Mouse (Mus musculus): ENCODE data around the gene Stk25. TPM values are rescaled to one million over a fixed set of nuclear protein-coding genes. Genes with fewer than 3 reads are reported as not detected.

Stk25 gene
- polyA plus RNA-seq, 1 experiment from 2014 or later, result 176 TPM

GRCm38 (mm10) chr1:93603921-93604320 is 54.5 kb downstream of the Stk25 start:
- no peaks in the 10 kb centered on the region for H3K9me3 ChIP-seq (ENCODE audit: control insufficient read depth, low read length)
- H3K36me3 ChIP-seq (ENCODE audit: control insufficient read depth, insufficient read depth, low read length), result no peaks in the 10 kb centered on the region
- no peaks in the 10 kb centered on the region for H3K27me3 ChIP-seq (ENCODE audit: control insufficient read depth, insufficient read depth, low read depth, low read length)
- no peak overlapping the region for H3K27ac ChIP-seq (ENCODE audit: low read length)
- no peak overlapping the region for H3K9ac ChIP-seq (ENCODE audit: low read length)
- 92% methylated on average over 12 of the region's 12 CpGs for WGBS
- no peaks in the 10 kb centered on the region for H3K4me1 ChIP-seq (replicated peaks; ENCODE audit: control insufficient read depth, insufficient read depth, low read length)
- no peak overlapping the region for H3K4me3 ChIP-seq (ENCODE audit: low read length)
- H3K4me2 ChIP-seq (ENCODE audit: low read depth, low read length), result no peak overlapping the region
- no peak for ATAC-seq (ENCODE audit: low read depth)

DNA sequence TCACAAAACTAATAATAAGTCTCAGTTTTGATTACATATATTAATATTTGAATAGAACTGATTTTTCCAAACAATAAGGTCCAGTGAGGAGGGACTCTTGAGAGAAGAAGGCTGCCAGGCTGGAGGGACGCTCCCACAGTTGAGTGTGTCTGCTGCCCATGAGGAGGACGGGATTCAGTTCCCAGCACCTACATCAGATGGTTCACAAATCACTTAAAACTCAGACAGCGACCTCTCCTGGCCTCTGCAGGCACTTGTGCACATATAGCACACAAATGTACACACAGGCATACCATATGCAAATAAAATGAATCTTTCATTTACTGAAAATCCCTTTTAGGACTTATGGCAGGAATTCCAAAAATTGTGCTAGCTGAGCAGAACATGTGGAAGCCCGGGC is 55.5 kb downstream of the Stk25 start:
- Histone ChIP-seq H3K27me3 (ENCODE audit: control insufficient read depth, insufficient read depth, low read depth, low read length) (no peaks in the 10 kb centered on the region), H3K4me2 (ENCODE audit: low read depth, low read length) (no peak overlapping the region)
- 69% methylated on average over 4 of the region's 4 CpGs for WGBS

DNA sequence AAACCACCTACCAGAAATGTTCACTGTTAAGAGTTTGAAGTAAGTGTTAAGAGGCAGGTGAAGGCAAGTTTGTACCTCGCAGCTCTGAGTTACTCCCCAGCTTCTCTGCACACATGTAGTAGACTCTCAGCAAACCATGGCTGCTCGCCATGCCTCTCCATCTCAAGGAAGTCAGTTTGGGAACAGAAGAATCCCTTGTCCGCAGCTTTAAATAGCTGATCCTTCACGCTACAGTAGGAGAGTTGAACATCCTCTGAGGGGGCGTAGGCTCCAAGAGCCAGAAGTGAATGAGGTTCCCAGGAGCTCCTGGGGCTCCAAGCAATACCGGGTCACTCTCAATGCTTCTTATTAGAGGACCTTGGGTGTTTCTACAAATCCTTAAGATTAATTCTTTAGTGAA is 62.5 kb downstream of the Stk25 start:
- H3K27ac ChIP-seq (ENCODE audit: low read length), result no peak overlapping the region
- H3K9ac ChIP-seq (ENCODE audit: low read length), result no peak overlapping the region
- H3K27me3 ChIP-seq (ENCODE audit: control insufficient read depth, insufficient read depth, low read depth, low read length), result no peaks in the 10 kb centered on the region
- no peaks in the 10 kb centered on the region for H3K4me1 ChIP-seq (replicated peaks; ENCODE audit: control insufficient read depth, insufficient read depth, low read length)
- H3K4me2 ChIP-seq (ENCODE audit: low read depth, low read length), result no peak overlapping the region
- H3K36me3 ChIP-seq (ENCODE audit: control insufficient read depth, insufficient read depth, low read length), result no peaks in the 10 kb centered on the region
- no peak overlapping the region for H3K4me3 ChIP-seq (ENCODE audit: low read length)
- no peak for ATAC-seq (ENCODE audit: low read depth)
- WGBS, result 71% methylated on average over 6 of the region's 6 CpGs
- H3K9me3 ChIP-seq (ENCODE audit: control insufficient read depth, low read length), result no peaks in the 10 kb centered on the region

More for the DNA sequence above, 55.5 kb downstream of the Stk25 start:
- H3K27ac ChIP-seq (ENCODE audit: low read length), result no peak overlapping the region
- H3K36me3 ChIP-seq (ENCODE audit: control insufficient read depth, insufficient read depth, low read length), result no peaks in the 10 kb centered on the region
- ATAC-seq (ENCODE audit: low read depth), result no peak
- no peak overlapping the region for H3K9ac ChIP-seq (ENCODE audit: low read length)
- H3K9me3 ChIP-seq (ENCODE audit: control insufficient read depth, low read length), result no peaks in the 10 kb centered on the region
- H3K4me3 ChIP-seq (ENCODE audit: low read length), result no peak overlapping the region
- H3K4me1 ChIP-seq (replicated peaks; ENCODE audit: control insufficient read depth, insufficient read depth, low read length), result no peaks in the 10 kb centered on the region

DNA sequence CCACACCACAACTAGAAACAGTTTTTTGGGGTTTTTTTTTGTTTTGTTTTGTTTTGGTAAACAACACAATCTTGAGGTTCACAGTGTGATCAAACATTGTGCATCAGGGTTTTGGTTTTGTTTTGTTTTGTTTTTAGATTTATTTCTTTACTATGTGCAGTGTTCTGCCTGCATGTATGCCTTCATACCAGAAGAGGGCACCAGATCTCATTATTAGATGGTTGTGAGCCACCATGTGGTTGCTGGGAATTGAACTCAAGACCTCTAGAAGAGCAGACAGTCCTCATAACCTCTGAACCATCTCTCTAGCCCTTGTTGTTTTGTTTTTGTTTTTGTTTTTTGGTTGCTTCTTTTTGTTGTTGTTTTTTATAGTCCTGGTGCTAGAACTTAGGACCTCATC is 64.5 kb downstream of the Stk25 start:
- Histone ChIP-seq H3K36me3 (ENCODE audit: control insufficient read depth, insufficient read depth, low read length) (no peaks in the 10 kb centered on the region), H3K27me3 (ENCODE audit: control insufficient read depth, insufficient read depth, low read depth, low read length) (no peaks in the 10 kb centered on the region), H3K4me1 (replicated peaks; ENCODE audit: control insufficient read depth, insufficient read depth, low read length) (no peaks in the 10 kb centered on the region), H3K4me2 (ENCODE audit: low read depth, low read length) (no peak overlapping the region), H3K9ac (ENCODE audit: low read length) (no peak overlapping the region), H3K9me3 (ENCODE audit: control insufficient read depth, low read length) (no peaks in the 10 kb centered on the region), H3K4me3 (ENCODE audit: low read length) (no peak overlapping the region), H3K27ac (ENCODE audit: low read length) (no peak overlapping the region)
- ATAC-seq (ENCODE audit: low read depth), result no peak

GRCm38 (mm10) chr1:93588346-93588745 is 70.1 kb downstream of the Stk25 start:
- Histone ChIP-seq H3K4me1 (replicated peaks; ENCODE audit: control insufficient read depth, insufficient read depth, low read length) (no peaks in the 10 kb centered on the region), H3K9me3 (ENCODE audit: control insufficient read depth, low read length) (no peaks in the 10 kb centered on the region), H3K27me3 (ENCODE audit: control insufficient read depth, insufficient read depth, low read depth, low read length) (no peaks in the 10 kb centered on the region), H3K27ac (ENCODE audit: low read length) (no peak overlapping the region), H3K4me3 (ENCODE audit: low read length) (no peak overlapping the region), H3K9ac (ENCODE audit: low read length) (no peak overlapping the region), H3K36me3 (ENCODE audit: control insufficient read depth, insufficient read depth, low read length) (no peaks in the 10 kb centered on the region), H3K4me2 (ENCODE audit: low read depth, low read length) (no peak overlapping the region)
- no peak for ATAC-seq (ENCODE audit: low read depth)
- WGBS, result 73% methylated on average over 3 of the region's 3 CpGs

DNA sequence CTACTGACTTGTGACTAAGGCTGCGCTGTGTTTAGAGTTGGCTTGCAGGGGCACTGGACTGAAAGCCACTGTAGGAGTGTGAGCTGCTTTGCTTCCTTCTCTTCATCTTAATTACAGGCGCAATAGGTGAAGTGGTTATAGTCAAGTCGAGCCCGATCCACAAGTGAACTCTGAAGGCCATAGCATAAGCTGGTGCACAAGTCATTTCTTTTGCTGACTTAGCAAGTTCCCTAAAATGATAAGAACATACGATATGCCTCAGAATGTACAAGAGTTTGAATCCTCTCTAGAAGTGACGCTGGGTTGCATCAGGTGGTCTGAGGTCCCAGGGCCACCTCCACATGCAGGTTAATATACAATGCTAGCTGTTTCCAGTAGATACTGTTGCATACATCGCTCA is 76.9 kb downstream of the Stk25 start:
- Histone ChIP-seq H3K4me3 (ENCODE audit: low read length) (no peak overlapping the region), H3K9ac (ENCODE audit: low read length) (no peak overlapping the region), H3K4me2 (ENCODE audit: low read depth, low read length) (no peak overlapping the region), H3K4me1 (replicated peaks; ENCODE audit: control insufficient read depth, insufficient read depth, low read length) (no peaks in the 10 kb centered on the region), H3K27ac (ENCODE audit: low read length) (no peak overlapping the region), H3K36me3 (ENCODE audit: control insufficient read depth, insufficient read depth, low read length) (peaks cover 4% of the 10 kb centered on the region; the same call in 1 of the 2 replicates), H3K9me3 (ENCODE audit: control insufficient read depth, low read length) (no peaks in the 10 kb centered on the region), H3K27me3 (ENCODE audit: control insufficient read depth, insufficient read depth, low read depth, low read length) (no peaks in the 10 kb centered on the region)
- no peak for ATAC-seq (ENCODE audit: low read depth)
- 94% methylated on average over 7 of the region's 7 CpGs for WGBS

- no peak for ATAC-seq (ENCODE audit: low read depth)
- Histone ChIP-seq H3K4me2 (ENCODE audit: low read depth, low read length) (no peak overlapping the region), H3K36me3 (ENCODE audit: control insufficient read depth, insufficient read depth, low read length) (peaks cover 4% of the 10 kb centered on the region; the same call in 1 of the 2 replicates), H3K4me1 (replicated peaks; ENCODE audit: control insufficient read depth, insufficient read depth, low read length) (no peaks in the 10 kb centered on the region), H3K27me3 (ENCODE audit: control insufficient read depth, insufficient read depth, low read depth, low read length) (no peaks in the 10 kb centered on the region), H3K27ac (ENCODE audit: low read length) (no peak overlapping the region), H3K9me3 (ENCODE audit: control insufficient read depth, low read length) (no peaks in the 10 kb centered on the region), H3K4me3 (ENCODE audit: low read length) (no peak overlapping the region), H3K9ac (ENCODE audit: low read length) (no peak overlapping the region)
- 79% methylated on average over 4 of the region's 4 CpGs for WGBS
Observed at GRCm38 (mm10) chr1:93577861-93578260, 80.6 kb downstream of the Stk25 start.

- H3K9me3 ChIP-seq (ENCODE audit: control insufficient read depth, low read length), result no peaks in the 10 kb centered on the region
- no peak overlapping the region for H3K4me2 ChIP-seq (ENCODE audit: low read depth, low read length)
- no peak overlapping the region for H3K9ac ChIP-seq (ENCODE audit: low read length)
- H3K4me3 ChIP-seq (ENCODE audit: low read length), result no peak overlapping the region
- WGBS, result 87% methylated on average over 3 of the region's 3 CpGs
- H3K27me3 ChIP-seq (ENCODE audit: control insufficient read depth, insufficient read depth, low read depth, low read length), result no peaks in the 10 kb centered on the region
- H3K36me3 ChIP-seq (ENCODE audit: control insufficient read depth, insufficient read depth, low read length), result peaks cover 4% of the 10 kb centered on the region; the same call in 1 of the 2 replicates
- no peak for ATAC-seq (ENCODE audit: low read depth)
- no peak overlapping the region for H3K27ac ChIP-seq (ENCODE audit: low read length)
- H3K4me1 ChIP-seq (replicated peaks; ENCODE audit: control insufficient read depth, insufficient read depth, low read length), result no peaks in the 10 kb centered on the region
Observed at GRCm38 (mm10) chr1:93577066-93577465, 81.4 kb downstream of the Stk25 start.
